Mouse (Mus musculus) gastrocnemius, postnatal 4 days (tissue): ENCODE data around the gene Slf2. TPM values are rescaled to one million over a fixed set of nuclear protein-coding genes. Genes with fewer than 3 reads are reported as not detected.

Experiments used
- DNase-seq, 2 experiments: peaks; one replicate each; pipeline ENCODE4 v3.0.0; 2021 to 2022; ENCODE audit warnings: low spot score in 2 of 2, mixed read lengths in 2 of 2
- total RNA-seq, 2 experiments: library from RNA; stranded (reverse); gene quantifications; 2 replicates each; pipeline ENCODE4 v1.2.3; 2021

The Slf2 gene
- total RNA-seq, 2 experiments from 2014 or later, result 46.8 to 52.4 TPM

- DNase-seq, result peak; percentile 39 to 56
These were observed 22.9 kb upstream of the Slf2 start for GRCm38 (mm10) chr19:44907851-44908690.

DNA sequence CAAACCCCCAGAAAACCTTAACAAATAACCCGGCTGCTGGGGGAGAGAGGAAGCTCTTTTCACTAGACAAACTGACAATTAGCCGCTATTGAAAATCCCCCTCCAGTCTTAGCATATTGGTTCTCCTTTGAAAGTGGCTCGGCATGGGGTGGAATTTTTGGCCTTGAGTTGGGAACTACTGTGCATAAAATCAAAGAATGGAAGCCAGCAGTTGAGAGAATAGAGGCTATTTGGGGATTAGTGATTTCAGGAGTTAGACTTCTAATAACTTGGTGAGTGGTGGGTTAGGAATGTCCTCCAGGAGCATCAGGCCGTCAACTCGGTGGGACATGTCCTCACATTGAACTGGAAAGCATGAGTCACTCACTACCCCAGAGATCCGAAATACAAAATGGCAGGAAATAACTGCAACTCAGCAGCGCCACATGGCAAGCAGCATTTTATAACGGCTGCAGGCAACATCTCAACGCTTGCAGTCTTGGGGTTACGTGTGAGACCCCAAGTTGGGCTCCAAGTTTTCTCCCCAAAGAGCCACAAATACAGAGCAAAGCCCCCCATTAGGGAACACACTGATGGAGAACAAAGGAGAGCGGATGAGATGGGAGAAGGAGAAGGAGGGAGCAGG lies 22.0 kb upstream of the Slf2 start:
- peak in 1 of 2 experiments; percentile 9 for DNase-seq

GRCm38 (mm10) chr19:44914481-44915249 lies 16.3 kb upstream of the Slf2 start:
- no peak for DNase-seq

DNA sequence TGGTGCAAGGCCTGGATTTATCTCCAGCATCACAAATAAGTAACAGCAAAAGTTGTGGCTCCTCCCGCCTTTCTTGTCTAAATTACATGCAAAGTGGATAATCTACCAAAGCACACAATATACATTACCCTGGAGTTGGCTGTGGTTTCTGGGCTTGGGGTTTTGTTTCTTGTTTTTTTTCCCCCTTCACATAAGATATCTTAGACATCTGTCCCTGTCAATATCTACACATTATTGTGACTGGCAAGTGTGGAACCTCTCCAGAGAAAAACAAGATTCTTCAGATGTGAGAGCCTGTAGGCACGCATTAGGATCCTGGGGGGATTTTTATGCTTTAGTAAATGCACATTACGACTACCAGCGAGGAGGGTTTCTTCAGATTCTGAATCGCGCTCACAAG lies 12.8 kb upstream of the Slf2 start:
- DNase-seq, result no peak

DNA sequence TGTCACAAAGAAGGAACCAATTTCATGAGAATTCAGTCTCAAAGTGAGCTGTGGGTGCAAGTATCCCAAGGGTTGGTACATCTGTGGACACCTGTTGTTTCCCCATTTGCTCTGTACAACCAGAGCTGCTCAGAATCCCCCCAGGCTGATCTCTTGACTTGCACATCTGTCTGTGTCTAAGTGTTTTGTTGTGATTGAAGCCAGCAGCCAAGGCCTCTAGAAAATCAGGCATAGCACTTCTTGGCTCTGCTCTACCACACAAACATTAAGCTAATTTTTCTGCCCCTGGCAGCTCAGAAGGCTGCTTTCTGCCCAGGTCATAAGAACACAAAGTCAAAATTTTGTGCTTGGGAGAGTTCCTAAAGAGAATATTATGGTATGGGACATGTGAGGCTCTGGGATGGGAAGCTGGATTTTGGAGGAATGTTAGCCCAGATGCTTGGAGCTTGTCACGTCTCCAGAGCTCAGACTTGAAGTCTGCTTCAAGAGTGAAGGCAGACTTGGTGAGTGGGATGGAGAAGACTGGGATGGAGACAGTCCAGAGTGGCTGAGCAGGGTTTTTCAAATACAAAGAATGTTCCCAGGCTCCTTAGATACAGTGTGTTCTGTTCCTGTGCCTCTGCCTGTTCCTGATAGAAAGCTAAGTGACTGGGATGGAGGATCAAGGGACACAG lies 9.3 kb upstream of the Slf2 start:
- DNase-seq, result no peak

DNA sequence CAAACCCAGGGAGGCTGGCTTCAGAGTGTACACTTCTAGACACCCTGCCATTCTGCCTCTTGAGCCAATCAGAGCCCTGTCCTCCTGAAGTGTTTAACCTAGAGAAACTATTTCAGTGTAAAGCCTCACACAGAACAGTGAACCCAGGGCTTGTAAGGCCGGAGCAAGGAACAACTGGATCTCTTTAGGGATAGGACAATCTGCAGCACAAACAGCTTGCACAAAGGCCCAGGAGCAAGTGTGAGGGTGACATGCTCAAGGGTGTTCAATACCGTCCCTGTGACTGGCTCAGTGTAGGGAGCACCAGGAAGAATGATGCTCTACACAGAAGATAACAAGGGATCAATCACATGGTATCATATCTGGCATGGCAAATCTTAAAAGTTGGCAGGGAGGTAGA lies 8.4 kb upstream of the Slf2 start:
- no peak for DNase-seq

GRCm38 (mm10) chr19:44924699-44925098 lies 6.3 kb upstream of the Slf2 start:
- no peak for DNase-seq

GRCm38 (mm10) chr19:44926781-44927180 lies 4.2 kb upstream of the Slf2 start:
- DNase-seq, result no peak

- DNase-seq, result no peak
These were observed 3.7 kb upstream of the Slf2 start for GRCm38 (mm10) chr19:44927250-44927649.

DNA sequence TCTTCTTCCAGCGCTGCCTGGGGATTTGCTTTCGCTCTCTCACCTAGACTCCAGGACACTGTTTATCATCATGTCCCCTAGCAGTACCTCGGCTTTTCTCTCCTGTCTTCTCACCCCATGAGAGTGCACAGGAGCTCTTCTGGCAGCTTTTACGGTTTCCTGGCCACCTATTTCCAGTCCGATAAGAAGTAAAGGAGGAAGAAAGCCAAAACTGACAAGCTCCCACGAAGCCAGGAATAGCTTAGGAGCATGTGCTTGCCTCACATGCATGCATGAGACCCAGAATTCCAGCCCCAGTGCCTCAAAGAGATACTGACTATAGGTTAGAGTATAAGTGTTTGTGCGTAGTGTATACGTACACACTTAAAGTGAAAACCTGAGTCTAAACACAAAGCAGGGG lies 2.8 kb upstream of the Slf2 start:
- no peak for DNase-seq

DNA sequence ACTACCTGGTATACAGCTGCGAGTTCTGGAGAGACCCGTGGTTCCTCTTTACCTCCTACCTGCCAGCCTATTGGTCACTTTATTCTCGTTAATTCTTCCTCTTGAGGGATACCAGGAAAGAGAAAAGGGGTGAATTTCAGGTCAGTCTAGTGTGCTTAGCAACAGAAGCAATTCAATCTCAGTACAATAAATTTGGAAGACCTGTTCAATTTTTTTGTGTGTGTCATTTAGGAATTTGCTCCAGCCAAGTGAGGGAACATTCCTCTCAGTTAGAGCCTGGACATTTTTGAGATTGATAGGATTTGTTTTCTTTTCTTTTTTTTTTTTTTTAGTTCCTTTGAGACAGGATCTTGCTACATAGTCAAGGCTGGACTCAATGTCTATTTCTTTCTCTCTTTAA lies 1.7 kb upstream of the Slf2 start:
- DNase-seq, result no peak

DNA sequence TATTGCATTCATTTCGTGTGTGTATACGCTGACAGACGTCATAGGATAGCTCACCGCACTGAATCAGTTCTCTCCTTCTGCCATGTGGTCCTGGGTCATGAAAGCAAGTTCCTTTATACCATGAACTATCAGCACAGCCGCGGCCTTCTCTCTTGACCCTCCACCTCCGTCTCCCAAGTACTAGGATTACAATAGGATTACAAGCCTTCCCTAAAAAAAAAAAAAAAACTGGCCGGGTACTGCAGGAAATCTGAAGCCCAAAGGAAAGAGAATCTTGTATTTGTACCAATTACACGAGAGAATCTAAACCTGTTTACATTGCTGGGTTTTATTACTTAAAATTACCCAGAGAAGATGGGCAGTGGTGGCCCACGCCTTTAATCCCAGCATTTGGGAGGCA lies 1.3 kb upstream of the Slf2 start:
- DNase-seq, result no peak

- DNase-seq, result no peak
These were observed 829 bp upstream of the Slf2 start for GRCm38 (mm10) chr19:44930122-44930521.

GRCm38 (mm10) chr19:44931454-44931759 lies 456 bp downstream of the Slf2 start:
- peak; percentile 74 to 88 for DNase-seq

DNA sequence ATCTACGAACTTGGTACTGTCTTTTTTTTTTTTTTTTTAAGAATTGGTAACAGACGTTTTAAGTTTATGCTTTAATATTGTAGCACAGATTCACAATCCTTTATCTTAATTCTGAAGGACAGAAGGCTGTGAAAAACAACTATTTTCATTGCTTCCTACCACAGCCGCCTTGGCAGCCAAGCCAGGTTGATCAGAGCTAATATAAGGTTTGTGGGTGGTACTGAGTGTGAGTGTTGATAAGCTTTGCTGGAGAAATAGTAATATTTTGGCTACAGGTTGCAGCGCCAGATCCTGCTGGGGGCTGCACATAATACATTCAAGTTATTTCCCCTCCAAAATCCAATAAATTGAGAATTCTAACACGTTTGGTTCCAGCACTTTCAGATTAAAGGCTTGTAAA lies 1.1 kb downstream of the Slf2 start:
- no peak for DNase-seq

- DNase-seq, result no peak
These were observed 2.2 kb downstream of the Slf2 start for GRCm38 (mm10) chr19:44933136-44933535.

DNA sequence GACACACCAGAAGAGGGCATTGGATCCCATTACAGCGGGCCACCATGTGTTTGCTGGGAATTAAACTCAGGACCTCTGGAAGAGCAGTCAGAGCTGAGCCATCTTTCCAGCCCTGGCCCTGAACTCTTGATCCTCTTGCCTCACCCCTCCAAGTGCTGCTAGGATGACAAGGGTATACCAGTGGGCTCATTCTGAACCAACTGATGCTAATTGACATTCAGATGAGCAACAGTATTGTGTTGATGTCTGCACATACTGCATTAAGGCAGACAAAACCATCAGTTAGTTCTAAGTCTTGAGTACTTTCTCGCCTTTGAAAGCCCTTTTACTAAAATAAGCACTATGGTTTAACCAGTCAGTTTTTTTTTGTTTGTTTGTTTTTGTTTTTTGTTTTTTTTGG lies 28.7 kb downstream of the Slf2 start:
- no peak for DNase-seq

DNA sequence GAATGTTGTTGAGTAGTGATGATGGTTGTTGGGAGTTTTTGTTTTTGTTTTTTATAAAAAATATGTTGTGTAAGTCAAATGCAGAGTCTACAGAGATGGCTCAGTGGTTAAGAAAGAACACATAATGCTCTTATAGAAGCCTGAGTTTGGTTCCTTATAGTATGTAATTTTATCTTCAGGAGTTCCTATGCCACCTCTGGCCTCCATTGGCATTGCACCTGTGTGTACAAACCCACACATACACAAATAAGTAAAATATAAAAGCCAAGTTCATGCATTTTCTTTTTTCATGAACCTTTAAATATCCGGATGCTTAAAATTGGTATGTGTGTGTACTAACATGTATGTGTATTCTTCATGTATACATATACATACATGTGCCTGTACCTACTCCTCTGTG lies 35.0 kb downstream of the Slf2 start:
- DNase-seq, result no peak

- DNase-seq, result no peak
These were observed 37.4 kb downstream of the Slf2 start for GRCm38 (mm10) chr19:44968329-44968728.

- DNase-seq, result no peak
These were observed 45.7 kb downstream of the Slf2 start for GRCm38 (mm10) chr19:44976636-44977035.

DNA sequence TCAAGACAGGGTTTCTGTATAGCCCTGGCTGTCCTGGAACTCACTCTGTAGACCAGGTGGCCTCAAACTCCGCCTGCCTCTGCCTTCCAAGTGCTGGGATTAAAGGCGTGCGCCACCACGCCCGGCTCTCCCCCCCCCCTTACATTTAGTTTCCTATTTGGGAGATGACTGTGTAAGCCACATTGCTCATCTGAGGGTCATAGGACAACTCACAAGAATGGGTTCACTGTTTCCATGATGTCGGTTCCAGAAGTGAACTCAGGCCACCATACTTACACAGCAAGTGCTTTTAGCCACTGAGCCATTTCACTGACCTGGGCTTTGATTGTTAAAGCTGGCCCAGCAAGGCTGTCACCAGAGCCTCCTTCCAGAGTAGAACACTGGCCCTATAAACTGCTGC lies 46.2 kb downstream of the Slf2 start:
- no peak for DNase-seq

DNA sequence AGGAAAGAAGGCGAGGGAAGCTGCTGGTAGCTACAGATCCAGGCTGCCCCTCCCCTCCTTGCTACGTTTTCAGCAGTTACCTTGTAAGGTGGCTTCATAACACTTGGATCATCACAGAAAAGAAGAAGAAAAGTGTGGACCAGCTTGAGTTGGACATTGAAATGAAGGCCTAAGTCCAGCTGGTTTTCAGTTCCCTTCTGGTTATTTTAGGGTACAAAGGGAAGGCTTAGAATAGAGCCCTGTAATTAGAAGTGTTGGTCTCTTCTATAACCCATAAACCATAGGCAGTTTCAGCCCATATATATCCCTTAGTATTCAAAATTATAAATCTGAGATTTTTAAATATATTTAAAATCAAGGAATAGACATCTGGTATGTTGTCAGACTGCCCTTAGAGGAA lies 49.8 kb downstream of the Slf2 start:
- DNase-seq, result no peak
